Mouse (Mus musculus) 416B (cell line): ENCODE measurements at regions not wholly inside any gene's neighbourhood (a gene's known extent, or its start where the extent isn't known, plus 50 kb on each side); places are given as distances from the start of the nearest gene placed in this dataset.

Experiments
- DNase-seq: peaks from one replicate; pipeline ENCODE4 v3.0.0; 2011; ENCODE audit warnings: low read depth

GRCm38 (mm10) chr12:26534229-26535105 lies 65.5 kb downstream of the Cmpk2 start:
- no peak for DNase-seq

- DNase-seq = no peak
These were observed 64.7 kb downstream of the Cmpk2 start for GRCm38 (mm10) chr12:26533641-26534151.

GRCm38 (mm10) chr12:26532823-26533640 lies 64.0 kb downstream of the Cmpk2 start:
- peak; percentile 59 for DNase-seq

GRCm38 (mm10) chr12:26532076-26532475 lies 63.1 kb downstream of the Cmpk2 start:
- DNase-seq = no peak
